Mouse (Mus musculus): Measurements from ENCODE around the gene Flvcr1. TPM values are rescaled to one million over a fixed set of nuclear protein-coding genes. Genes with fewer than 3 reads are reported as not detected.
A peak's percentile ranks its signal among the peaks of the same experiment; 100 is the strongest.
"Not testable (repeated sequence)": the region's sequence is repeated elsewhere in the genome, so short reads cannot be mapped to it uniquely, and the experiment has no call there.

The Flvcr1 gene
- total RNA-seq, 2 experiments from 2014 or later = 16.4 to 22.3 TPM

- DNase-seq = no peak
Observed at GRCm38 (mm10) chr1:191041352-191041751, 15.4 kb upstream of the Flvcr1 start.

DNA sequence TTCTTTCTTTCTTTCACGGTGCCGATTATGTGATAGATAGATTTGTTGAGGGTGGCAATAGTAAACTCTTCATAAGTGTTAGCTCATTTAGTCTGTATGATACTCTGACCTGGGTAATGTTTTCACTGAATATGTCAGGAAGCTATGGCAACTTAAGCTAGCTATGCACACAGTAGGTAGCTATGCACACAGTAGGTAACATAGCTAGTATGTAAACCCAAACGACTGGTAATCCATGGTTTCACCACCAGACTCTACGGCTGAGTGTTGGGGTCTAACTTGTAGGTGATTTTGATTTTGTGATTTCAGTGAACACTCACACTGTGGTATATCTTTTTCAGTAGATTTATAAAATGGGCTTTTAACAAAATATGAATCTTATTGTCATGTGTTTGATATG, 12.0 kb upstream of the Flvcr1 start:
- no peak for DNase-seq

DNA sequence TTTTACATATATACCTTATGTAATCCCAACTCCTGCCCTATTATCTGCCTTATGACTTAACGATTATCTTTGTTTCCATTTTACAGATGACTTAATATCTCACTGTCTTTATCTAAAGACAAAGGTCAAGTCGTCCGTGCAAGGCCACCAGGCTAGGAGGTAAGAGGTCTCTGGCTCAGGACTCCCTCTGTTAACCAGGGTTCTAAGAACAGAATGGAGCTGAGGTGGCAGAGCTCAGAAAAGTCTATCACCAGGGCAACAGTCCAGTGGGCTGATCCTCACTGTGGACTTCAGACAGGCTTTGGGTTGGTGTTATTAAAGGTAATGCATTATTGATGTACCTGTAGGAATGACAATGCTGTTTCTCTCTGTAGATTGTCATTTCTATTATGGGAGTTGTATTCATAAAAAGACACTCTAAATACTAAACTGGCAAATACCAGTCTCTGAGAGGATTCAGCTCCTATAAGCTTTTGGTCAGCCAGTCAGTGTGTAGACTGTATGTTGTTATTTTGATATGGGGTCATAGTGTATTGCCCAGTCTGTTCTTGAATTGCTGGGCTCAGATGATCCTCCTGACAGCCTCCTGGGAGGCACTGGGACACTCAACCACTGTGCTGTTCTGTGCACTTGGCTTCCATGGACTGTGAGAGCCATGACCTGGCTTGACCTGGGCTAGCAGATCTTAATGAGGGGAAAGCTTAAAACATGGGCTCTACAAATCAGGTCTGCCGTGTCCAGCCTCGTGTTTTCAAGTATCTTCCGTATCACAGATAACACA, 10.8 kb upstream of the Flvcr1 start, which contains the start of gene Spata45:
Spata45 (plus strand) TSS at position 86 of the 781 bp plus-strand sequence.
- no peak for DNase-seq

- no peak for DNase-seq
Observed at GRCm38 (mm10) chr1:191035649-191036048, 9.7 kb upstream of the Flvcr1 start.

DNA sequence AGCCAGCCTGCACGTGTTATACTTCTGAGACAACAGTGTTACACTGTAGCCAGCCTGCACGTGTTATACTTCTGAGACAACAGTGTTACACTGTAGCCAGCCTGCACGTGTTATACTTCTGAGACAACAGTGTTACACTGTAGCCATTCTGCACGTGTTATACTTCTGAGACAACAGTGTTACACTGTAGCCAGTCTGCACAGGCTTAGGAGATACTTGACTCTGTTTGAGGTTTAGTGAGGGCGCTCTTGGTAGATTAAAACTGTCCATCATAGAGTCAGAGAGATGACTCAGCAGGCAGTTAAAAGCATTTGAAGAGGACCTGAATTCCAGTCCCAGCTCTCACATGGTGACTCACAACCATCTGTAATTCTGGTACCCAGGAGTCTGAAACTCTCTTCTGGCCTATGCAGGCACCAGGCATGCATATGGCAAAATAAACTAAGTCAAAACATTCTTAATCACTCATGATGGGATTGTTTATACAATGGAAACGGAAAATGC, 5.0 kb upstream of the Flvcr1 start:
- not testable (repeated sequence) for DNase-seq

GRCm38 (mm10) chr1:191030182-191030581, 4.2 kb upstream of the Flvcr1 start:
- DNase-seq = no peak

DNA sequence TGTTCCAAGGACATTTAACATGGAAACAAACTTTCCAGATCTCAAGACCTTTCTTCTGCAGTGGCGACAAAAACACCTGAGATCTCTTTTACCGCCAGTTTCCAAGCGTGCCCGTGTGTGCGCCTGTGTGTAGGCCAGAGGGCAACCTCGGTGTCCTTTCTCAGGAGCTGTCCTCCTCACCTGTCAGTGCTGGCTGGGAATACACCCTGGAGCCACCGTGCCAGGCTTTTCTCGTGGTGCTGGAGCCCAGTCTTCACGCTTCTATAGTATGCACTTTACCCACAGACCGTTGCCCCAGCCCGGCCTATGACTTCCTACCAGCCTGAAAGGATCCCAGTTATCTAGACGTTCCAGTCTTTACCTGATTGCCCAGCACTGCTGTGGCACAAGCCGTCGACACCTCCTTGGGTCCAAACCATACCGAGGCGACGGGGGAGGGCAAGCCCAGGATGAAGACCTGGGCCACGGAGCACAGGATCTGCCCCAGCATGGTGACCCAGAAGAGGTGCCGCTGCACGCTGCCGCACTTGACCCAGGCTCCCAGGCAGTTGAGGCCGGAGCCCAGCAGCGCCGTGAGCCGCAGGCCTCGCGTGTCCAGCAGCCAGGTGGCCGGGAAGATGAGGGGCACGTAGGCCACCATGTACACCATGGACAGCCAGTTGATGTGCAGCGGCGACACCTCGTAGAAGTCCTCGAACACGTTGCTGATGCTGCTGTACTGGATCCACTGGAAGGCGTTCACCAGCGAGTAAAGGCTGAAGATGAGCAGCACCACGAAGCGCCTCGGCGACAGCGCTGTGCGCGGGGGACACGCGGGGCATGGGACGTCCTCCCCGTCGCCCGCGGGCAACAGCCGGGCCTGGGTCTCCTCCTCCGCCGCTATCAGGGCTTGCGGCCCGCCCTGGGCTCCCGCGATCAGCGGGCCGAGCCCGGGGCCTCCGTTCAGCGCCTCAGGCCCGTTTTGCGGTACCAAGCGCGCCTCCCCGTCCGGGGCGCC, 644 bp downstream of the Flvcr1 start:
- DNase-seq = peak; percentile 57

DNA sequence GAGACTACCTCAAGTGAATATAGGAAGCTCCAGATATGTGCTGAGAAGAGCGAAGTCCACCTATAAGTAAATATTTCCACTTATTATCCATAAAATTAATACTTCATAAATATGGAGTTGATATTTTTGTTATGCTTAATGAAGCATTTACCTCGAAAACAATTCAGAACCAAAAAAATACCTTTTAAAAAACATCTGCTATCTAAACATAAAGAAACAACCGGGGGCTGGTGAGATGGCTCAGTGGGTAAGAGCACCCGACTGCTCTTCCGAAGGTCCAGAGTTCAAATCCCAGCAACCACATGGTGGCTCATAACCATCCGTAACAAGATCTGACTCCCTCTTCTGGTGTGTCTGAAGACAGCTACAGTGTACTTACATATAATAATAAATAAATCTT, 2.2 kb downstream of the Flvcr1 start:
- DNase-seq = not testable (repeated sequence)

GRCm38 (mm10) chr1:191023140-191023539, 2.8 kb downstream of the Flvcr1 start:
- no peak for DNase-seq

DNA sequence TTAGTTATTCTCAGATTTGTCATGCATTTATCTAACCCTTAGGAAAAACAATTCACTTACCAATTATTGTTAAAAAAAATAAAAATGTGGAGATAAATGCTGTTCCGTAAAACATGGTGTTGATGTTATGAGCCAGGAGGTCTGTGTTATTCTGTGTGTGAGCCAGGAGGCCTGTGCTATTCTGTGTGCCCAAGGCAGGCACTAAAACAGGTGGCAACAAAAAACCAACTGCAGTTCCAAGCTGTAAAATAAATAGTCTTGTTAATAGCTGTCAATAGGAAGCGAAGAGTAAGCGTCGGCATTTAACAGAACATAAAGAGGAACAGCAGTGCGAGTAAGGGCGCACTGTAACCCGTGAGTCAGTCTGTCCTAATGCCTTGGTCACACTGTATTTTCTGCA, 4.9 kb downstream of the Flvcr1 start:
- DNase-seq = no peak

- no peak for DNase-seq
Observed at GRCm38 (mm10) chr1:191020217-191020924, 5.6 kb downstream of the Flvcr1 start.

DNA sequence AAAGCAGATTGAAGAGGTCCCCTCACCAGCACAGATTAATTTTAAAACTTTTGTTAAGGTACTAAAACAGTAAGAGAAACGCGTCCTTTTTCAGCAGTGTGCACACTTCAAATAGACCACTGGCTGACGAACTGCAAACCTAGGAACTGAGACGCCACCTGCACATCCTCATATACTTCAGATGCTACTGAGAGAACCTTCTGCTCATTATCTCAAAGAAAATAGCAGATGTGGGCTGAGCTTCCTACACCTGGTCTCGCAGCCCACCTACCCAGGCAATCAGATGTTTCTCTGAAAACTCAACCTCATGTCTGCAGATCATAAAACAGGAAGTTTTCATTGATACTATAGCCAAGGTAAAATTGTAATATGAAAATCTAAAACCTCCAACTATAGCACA, 6.2 kb downstream of the Flvcr1 start:
- no peak for DNase-seq

DNA sequence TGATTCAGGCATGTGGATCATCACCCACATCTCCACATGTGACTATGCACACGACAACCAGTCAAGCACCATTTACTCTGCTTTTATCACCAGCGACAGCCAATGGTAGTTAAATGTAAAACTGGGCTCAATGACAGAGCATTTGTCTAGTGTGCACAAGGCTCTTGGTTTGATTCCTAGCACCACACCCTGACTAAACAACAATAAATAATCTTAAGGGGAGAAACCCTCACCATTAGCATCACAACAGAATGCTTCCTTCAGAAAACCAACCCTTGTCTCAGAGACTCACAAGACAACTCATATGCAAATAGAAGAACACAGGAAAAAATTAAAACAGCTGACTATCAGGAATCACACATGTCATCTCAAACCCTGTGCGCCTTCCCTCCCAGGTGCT, 11.7 kb downstream of the Flvcr1 start:
- no peak for DNase-seq

GRCm38 (mm10) chr1:191008707-191009106, 17.3 kb downstream of the Flvcr1 start:
- no peak for DNase-seq

DNA sequence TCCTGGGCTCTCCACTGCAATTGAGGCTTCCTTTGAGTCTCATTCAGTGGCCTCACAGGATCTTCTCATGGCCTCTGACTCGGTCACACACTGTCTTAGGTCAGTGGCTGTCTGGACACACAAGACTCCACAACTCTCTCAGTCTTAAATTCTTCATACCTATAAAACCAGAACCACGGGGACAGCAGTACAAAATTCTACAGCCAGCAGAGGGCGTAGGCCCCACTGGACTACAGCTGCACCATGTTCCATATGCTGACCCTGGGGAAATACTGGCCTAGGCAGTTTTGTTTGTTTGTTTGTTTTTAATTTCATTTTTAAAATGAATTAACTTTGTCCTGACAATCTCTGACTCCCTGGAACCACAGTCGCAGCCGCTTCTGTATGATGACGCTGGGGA, 23.8 kb downstream of the Flvcr1 start:
- DNase-seq = no peak

DNA sequence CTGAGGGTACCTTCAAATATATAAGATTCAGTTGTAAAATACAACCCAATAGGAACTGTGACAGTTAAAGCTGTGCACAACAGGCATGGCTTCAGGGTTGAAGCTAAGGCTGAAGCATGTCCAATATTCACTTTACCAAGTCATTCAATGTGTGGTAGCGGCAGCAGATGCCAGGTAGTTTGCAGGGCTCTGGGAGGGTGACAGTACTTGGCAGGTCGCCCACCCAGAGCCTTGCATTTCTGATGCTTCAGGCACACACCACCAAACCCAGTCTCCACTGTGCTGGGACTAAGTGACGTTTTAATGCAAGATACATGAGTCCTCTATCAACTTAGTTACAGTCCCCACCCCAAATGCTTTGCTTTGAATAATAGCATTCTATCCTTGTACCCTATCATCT, 25.3 kb downstream of the Flvcr1 start:
- DNase-seq = no peak

DNA sequence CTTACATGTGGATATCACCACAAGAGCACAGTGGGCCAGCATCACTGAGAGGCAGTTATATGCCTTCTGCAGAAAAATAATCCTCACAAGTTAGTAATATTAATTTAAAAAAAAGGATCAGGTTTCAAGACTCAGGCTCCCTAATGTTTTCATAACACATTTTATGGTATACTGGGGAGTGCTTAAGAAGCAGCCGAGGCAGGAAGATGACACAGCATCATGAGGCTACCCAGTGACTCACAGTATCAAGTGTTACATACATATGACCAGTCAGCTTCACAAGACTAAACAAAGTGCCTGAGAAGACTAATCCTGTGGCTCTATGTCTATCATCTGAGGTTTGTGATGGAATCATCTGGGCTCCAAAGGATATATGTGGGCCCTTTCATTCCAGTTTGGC, 27.9 kb downstream of the Flvcr1 start:
- no peak for DNase-seq

DNA sequence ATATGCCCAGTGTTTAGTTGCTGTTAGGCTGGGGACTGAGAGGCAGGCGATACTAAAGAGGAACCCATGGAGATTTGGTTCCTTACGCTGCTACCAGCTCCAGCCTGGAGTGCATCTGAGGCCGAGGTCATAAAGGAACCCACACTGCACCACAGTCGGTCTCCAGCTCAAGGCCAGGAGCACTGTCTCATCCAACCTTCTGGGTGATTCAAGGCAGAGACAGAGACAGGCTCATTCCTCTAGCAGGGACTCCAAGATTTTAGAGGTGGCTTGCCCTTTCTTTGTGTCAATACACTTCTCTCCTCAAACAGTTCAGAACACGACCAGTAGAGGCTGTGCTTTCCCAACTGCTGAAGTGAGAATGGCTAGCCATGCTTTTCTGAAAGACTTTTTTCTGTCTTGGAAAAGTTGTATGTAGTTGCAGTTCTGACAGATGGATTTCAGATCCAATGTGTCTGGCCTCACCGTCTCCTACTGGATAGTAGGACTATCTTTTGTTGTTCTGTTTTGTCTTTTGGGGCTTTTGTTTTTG, 29.5 kb downstream of the Flvcr1 start:
- no peak for DNase-seq

DNA sequence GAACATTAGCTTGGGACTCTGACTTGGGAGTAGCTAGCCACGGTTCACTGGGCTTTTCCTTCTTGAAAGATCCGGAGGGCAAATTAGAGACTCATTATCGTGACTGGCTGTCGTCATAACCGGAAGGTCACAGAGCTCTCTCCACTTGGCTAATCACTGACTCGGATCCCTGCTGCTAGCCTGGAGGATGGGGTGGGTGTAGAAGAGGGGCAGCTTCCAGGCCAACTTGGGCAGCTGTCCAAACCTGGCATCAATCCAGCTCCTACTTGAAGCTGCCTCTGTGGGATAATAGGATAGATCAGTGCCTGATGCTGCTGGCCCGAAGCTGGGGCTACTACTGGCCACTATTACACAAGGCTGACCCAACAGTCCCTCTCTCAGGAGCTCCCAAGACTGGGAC, 30.4 kb downstream of the Flvcr1 start:
- peak; percentile 52 for DNase-seq

DNA sequence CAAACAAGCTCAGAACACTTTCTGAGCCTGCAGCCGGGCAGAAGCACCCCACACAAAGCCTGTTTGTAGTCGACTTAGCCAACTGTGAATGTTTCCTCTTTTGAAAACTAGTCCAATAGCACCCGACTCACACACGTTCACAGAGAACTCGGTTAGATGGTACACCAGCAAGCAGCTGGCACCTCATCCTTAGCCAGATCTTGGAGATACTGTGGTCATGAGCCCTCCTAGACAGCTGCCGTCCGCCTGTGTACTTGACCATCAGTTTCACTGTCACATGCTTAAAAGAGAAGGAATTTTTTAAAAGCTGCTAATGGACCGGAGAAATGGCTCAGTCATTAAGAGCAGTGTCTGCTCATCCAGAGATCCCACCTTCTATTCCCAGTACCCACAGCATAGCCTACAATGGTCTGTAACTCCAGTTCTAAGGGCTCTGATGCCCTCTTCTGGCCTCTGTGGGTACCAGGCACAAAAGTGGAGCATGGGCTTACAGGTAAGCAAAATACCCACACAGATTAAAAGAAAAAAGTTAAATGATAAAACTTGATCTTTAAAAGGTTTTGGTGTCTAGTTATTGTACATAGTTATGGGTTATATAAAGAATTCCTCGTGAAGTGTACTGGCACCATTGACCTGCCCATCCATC, 36.4 kb downstream of the Flvcr1 start:
- no peak for DNase-seq

DNA sequence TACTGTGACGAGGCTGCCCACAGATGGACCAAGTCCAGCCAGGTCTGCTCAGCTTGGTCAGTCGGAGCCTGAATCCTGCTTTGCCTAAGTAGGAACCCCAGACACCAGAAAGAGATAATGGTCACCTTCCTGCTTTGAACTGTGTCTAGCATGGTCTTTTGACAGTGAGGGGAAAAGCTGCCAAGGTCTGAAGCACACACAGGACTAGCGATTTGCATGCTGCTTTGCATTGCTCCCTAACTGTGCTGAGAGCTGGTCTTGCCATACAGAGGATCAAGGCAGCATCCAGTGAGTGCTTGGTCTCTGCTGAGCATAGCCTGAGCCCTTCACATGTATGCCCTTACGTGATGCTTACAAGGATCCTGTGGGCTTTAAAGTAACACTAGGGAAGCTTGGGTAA, 44.5 kb downstream of the Flvcr1 start:
- DNase-seq = no peak

Data from gastrocnemius, postnatal 25 days (tissue).